Mouse (Mus musculus) liver, adult (tissue): ENCODE measurements around the gene Gm43064.

Experiments used
- GATA4 ChIP-seq: IDR thresholded peaks from 2 replicates; pipeline ENCODE4 v1.6.1; 2014; ENCODE audit warnings: mild to moderate bottlenecking, low read length; ENCODE audit not compliant: insufficient replicate concordance

The Gm43064 gene

GRCm38 (mm10) chr3:103835272-103835950 is 26.0 kb downstream of the Gm43064 start:
- TF ChIP-seq GATA4: no peak

- TF ChIP-seq GATA4: no peak
These were observed 26.6 kb downstream of the Gm43064 start for GRCm38 (mm10) chr3:103835951-103836310.

- no peak for TF ChIP-seq GATA4
These were observed 27.1 kb downstream of the Gm43064 start for GRCm38 (mm10) chr3:103836453-103836852.

GRCm38 (mm10) chr3:103839711-103840110 is 30.3 kb downstream of the Gm43064 start:
- no peak for TF ChIP-seq GATA4

- no peak for TF ChIP-seq GATA4
These were observed 41.4 kb downstream of the Gm43064 start for GRCm38 (mm10) chr3:103850644-103851363.

GRCm38 (mm10) chr3:103851481-103851880 is 42.1 kb downstream of the Gm43064 start:
- no peak for TF ChIP-seq GATA4

GRCm38 (mm10) chr3:103851882-103852281 is 42.5 kb downstream of the Gm43064 start:
- TF ChIP-seq GATA4: no peak

GRCm38 (mm10) chr3:103852565-103853299 is 43.4 kb downstream of the Gm43064 start:
- TF ChIP-seq GATA4: no peak

- no peak for TF ChIP-seq GATA4
These were observed 44.4 kb downstream of the Gm43064 start for GRCm38 (mm10) chr3:103853804-103854203.

GRCm38 (mm10) chr3:103857036-103857805 is 47.8 kb downstream of the Gm43064 start:
- no peak for TF ChIP-seq GATA4

GRCm38 (mm10) chr3:103857977-103858563 is 48.7 kb downstream of the Gm43064 start:
- TF ChIP-seq GATA4: no peak

- no peak for TF ChIP-seq GATA4
These were observed 49.8 kb downstream of the Gm43064 start, which contains the start of gene Ptpn22 for GRCm38 (mm10) chr3:103858881-103859801. Gene Ptpn22, plus strand, starts transcription at chr3:103859795.

- no peak for TF ChIP-seq GATA4
These were observed 50.5 kb downstream of the Gm43064 start for GRCm38 (mm10) chr3:103859851-103860391.
